Mouse (Mus musculus) intestine, postnatal 0 days (tissue): ENCODE measurements around the gene Mpzl3. TPM values are rescaled to one million over a fixed set of nuclear protein-coding genes. Genes with fewer than 3 reads are reported as not detected.
A peak's percentile ranks its signal among the peaks of the same experiment; 100 is the strongest.

Source experiments
- ATAC-seq: fragments of 200-750 bp; cut with Nextera tagmentation; 2 replicates; pipeline ENCODE4 v1.8.0; 2017; ENCODE audit warnings: mild to moderate bottlenecking, moderate TSS enrichment, moderate library complexity
- H3K27ac ChIP-seq: fragments of 300-500 bp; sonication (generic); 2 replicates; pipeline ENCODE4 v1.5.1; 2014; ENCODE audit warnings: mild to moderate bottlenecking, low read depth, low read length, moderate library complexity
- H3K27me3 ChIP-seq: fragments of 300-500 bp; sonication (generic); replicated peaks from 2 replicates; pipeline ENCODE4 v1.6.1; 2014; ENCODE audit warnings: low read length, mixed read lengths; ENCODE audit not compliant: control insufficient read depth, insufficient read depth
- H3K36me3 ChIP-seq: fragments of 300-500 bp; sonication (generic); 2 replicates; pipeline ENCODE4 v1.6.1; 2014; ENCODE audit warnings: mild to moderate bottlenecking, moderate library complexity; ENCODE audit not compliant: control insufficient read depth, insufficient read depth
- H3K4me1 ChIP-seq: fragments of 300-500 bp; sonication (generic); replicated peaks from 2 replicates; pipeline ENCODE4 v1.6.1; 2014; ENCODE audit warnings: antibody characterized with exemption, low read length, mixed read lengths; ENCODE audit not compliant: control insufficient read depth, insufficient read depth
- H3K4me2 ChIP-seq: fragments of 300-500 bp; sonication (generic); replicated peaks from 2 replicates; pipeline ENCODE4 v1.6.1; 2014; ENCODE audit warnings: low read depth, mild to moderate bottlenecking, moderate library complexity
- H3K4me3 ChIP-seq: fragments of 300-500 bp; sonication (generic); 2 replicates; pipeline ENCODE4 v1.5.1; 2014; ENCODE audit warnings: low read depth, low read length
- H3K9ac ChIP-seq: fragments of 300-500 bp; sonication (generic); 2 replicates; pipeline ENCODE4 v1.6.1; 2014; ENCODE audit warnings: mild to moderate bottlenecking, low read depth, low read length
- H3K9me3 ChIP-seq: fragments of 300-500 bp; sonication (generic); 2 replicates; pipeline ENCODE4 v1.6.1; 2016; ENCODE audit warnings: mixed run types; ENCODE audit not compliant: control insufficient read depth
- CTCF ChIP-seq: sonication (generic); IDR thresholded peaks from 2 replicates; pipeline ENCODE4 v1.5.1; 2016; ENCODE audit warnings: low read depth, mild to moderate bottlenecking, control low read depth, antibody characterized with exemption, moderate library complexity
- WGBS: fragments of 180-500 bp; shearing (Covaris S2); extraction: QIAGEN DNeasy Blood & Tissue Kit; methylation state at CpG from one replicate; pipeline ENCODE4 v1.1.7; 2014; 5-methylcytosine and 5-hydroxymethylcytosine counted together
- polyA plus RNA-seq: library from polyadenylated mRNA; unstranded; fragments of >200 nt; fragmentation: Nextera tagmentation; extraction: Ambion mirVana; gene quantifications from 2 replicates; pipeline ENCODE4 v1.2.1, GENCODE M21; 2015

Gene Mpzl3
- polyA plus RNA-seq, 1 experiment from 2014 or later = 6.5 TPM

DNA sequence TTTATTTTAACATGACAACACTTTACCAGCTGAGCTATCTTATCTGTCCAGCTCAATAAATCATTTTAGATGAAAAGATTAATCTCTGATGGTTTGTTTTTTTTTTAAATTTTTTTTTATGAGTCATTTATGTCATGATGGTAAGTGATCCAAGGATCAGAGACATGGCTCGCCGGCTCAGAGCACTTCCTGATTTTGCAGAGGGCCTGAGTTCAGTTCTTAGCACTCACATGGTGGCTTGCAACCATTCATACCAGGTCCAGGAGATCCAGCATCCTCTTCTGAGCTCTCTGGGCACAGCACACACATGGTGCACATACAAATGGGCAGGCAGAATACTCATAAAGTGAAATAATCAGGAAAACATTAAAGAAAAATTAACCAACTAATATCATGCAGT is 4.7 kb upstream of the Mpzl3 start:
- Histone ChIP-seq H3K36me3 (no peaks in the 10 kb centered on the region), H3K27me3 (no peaks in the 10 kb centered on the region), H3K9ac (no peak overlapping the region), H3K4me2 (no peak overlapping the region), H3K4me3 (no peak overlapping the region), H3K4me1 (no peaks in the 10 kb centered on the region), H3K9me3 (no peaks in the 10 kb centered on the region), H3K27ac (no peak overlapping the region)
- no peak for ATAC-seq
- TF ChIP-seq CTCF = no peak
- WGBS = 71% methylated on average over 2 of the region's 2 CpGs

- Histone ChIP-seq H3K27me3 (no peaks in the 10 kb centered on the region), H3K4me1 (peaks cover 5% of the 10 kb centered on the region; the same call in 1 of the 2 replicates), H3K9ac (no peak overlapping the region), H3K4me3 (no peak overlapping the region), H3K9me3 (no peaks in the 10 kb centered on the region), H3K27ac (no peak overlapping the region), H3K36me3 (no peaks in the 10 kb centered on the region), H3K4me2 (no peak overlapping the region)
- ATAC-seq = no peak
- no peak for TF ChIP-seq CTCF
- 42% methylated on average over 5 of the region's 5 CpGs for WGBS
Observed at GRCm38 (mm10) chr9:45058304-45058940, 3.4 kb downstream of the Mpzl3 start.

DNA sequence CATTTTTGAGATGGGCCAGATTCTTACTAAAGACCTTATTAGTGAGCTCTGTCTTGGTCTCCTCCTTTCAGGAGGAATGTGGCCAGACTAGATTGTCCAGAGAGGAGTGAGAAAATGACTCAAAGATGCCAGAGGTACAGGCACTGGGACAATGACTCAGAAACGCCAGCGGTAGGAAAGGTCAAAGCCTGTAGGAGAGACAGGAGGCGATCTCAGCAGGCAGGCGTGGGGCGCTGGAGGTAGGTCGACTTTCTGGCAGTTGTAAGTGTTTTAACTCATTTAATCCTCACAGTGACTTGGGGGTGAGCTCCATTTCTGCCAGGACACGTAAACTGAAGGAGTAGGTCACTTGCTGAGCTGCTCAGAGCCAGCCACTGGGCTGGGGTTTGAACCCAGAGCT is 5.2 kb downstream of the Mpzl3 start:
- TF ChIP-seq CTCF = no peak
- Histone ChIP-seq H3K4me2 (no peak overlapping the region), H3K27ac (peak overlapping the region; percentile 7; the same call in 1 of the 2 replicates), H3K9me3 (no peaks in the 10 kb centered on the region), H3K9ac (no peak overlapping the region), H3K4me1 (peaks cover 5% of the 10 kb centered on the region; the same call in 1 of the 2 replicates), H3K27me3 (no peaks in the 10 kb centered on the region), H3K4me3 (no peak overlapping the region), H3K36me3 (no peaks in the 10 kb centered on the region)
- no peak for ATAC-seq
- WGBS = 33% methylated on average over 7 of the region's 7 CpGs

DNA sequence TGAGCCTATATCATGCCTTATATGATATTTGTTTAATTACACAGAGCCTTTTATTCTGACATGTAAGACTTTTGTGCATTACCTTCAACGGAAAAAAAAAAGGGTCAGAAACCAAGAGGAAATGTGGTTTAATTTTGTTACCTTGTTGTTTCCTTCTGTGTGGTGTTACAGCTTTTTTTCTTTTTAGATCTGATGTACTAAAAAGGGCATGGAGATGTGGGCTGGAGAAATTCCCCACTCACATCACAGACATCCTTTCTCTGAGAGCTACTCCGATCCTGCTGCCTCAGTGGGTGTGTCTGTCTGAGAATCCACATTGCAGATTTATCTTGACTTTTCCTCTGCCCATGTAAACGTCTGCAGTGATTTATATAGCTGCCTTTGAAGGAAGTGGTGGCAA is 7.7 kb downstream of the Mpzl3 start:
- WGBS = 36% methylated on average over 3 of the region's 3 CpGs
- ATAC-seq = peak; percentile 50; the same call in 1 of the 2 replicates
- TF ChIP-seq CTCF = no peak

GRCm38 (mm10) chr9:45064421-45064820 is 9.4 kb downstream of the Mpzl3 start:
- H3K4me3 ChIP-seq = no peak overlapping the region
- H3K9me3 ChIP-seq = no peaks in the 10 kb centered on the region
- no peak for TF ChIP-seq CTCF
- H3K27ac ChIP-seq = no peak overlapping the region
- no peak for ATAC-seq
- 84% methylated on average over 6 of the region's 6 CpGs for WGBS
- no peaks in the 10 kb centered on the region for H3K27me3 ChIP-seq
- H3K4me1 ChIP-seq = peaks cover 5% of the 10 kb centered on the region; the same call in 1 of the 2 replicates
- no peak overlapping the region for H3K9ac ChIP-seq
- H3K36me3 ChIP-seq = peaks cover 6% of the 10 kb centered on the region; the same call in 1 of the 2 replicates
- H3K4me2 ChIP-seq = no peak overlapping the region

More for the DNA sequence above, 7.7 kb downstream of the Mpzl3 start:
- Histone ChIP-seq H3K36me3 (no peaks in the 10 kb centered on the region), H3K4me1 (peaks cover 5% of the 10 kb centered on the region; the same call in 1 of the 2 replicates), H3K27ac (no peak overlapping the region), H3K9ac (no peak overlapping the region), H3K4me3 (no peak overlapping the region), H3K9me3 (no peaks in the 10 kb centered on the region), H3K27me3 (no peaks in the 10 kb centered on the region), H3K4me2 (no peak overlapping the region)

- Histone ChIP-seq H3K4me1 (no peaks in the 10 kb centered on the region), H3K27ac (no peak overlapping the region), H3K27me3 (no peaks in the 10 kb centered on the region), H3K4me2 (no peak overlapping the region), H3K36me3 (peaks cover 6% of the 10 kb centered on the region; the same call in 1 of the 2 replicates), H3K9me3 (no peaks in the 10 kb centered on the region), H3K9ac (no peak overlapping the region), H3K4me3 (no peak overlapping the region)
- no peak for ATAC-seq
- no peak for TF ChIP-seq CTCF
- 84% methylated on average over 4 of the region's 4 CpGs for WGBS
Observed at GRCm38 (mm10) chr9:45066735-45067134, 11.7 kb downstream of the Mpzl3 start.

GRCm38 (mm10) chr9:45071800-45072199 is 16.8 kb downstream of the Mpzl3 start:
- Histone ChIP-seq H3K9ac (no peak overlapping the region), H3K4me1 (no peaks in the 10 kb centered on the region), H3K36me3 (peaks cover 14% of the 10 kb centered on the region; the same call in 1 of the 2 replicates), H3K9me3 (no peaks in the 10 kb centered on the region), H3K4me2 (no peak overlapping the region), H3K4me3 (no peak overlapping the region), H3K27ac (no peak overlapping the region), H3K27me3 (no peaks in the 10 kb centered on the region)
- ATAC-seq = peak; percentile 56; the same call in 1 of the 2 replicates
- TF ChIP-seq CTCF = no peak
- WGBS = 24% methylated on average over 3 of the region's 3 CpGs
